Mouse (Mus musculus) adrenal gland, adult 10 weeks (tissue): Measurements from ENCODE around the gene Shmt1. TPM values are rescaled to one million over a fixed set of nuclear protein-coding genes. Genes with fewer than 3 reads are reported as not detected.

Experiments used
- polyA plus RNA-seq: library from polyadenylated mRNA; stranded (reverse); fragments of 350-450 nt; fragmentation: Illumina TruSeq; extraction: RNeasy Lipid Tissue Mini Kit (QIAGEN cat#74804); gene quantifications from one replicate; pipeline ENCODE4 v1.2.3, GENCODE M21; 2014; ENCODE audit warnings: low read depth, low replicate concordance

The Shmt1 gene
- 40.2 TPM for polyA plus RNA-seq

GRCm38 (mm10) chr11:60811618-60812017 lies at the start of gene Shmt1:
TSS of gene Shmt1 (minus strand) at chr11:60811718.

DNA sequence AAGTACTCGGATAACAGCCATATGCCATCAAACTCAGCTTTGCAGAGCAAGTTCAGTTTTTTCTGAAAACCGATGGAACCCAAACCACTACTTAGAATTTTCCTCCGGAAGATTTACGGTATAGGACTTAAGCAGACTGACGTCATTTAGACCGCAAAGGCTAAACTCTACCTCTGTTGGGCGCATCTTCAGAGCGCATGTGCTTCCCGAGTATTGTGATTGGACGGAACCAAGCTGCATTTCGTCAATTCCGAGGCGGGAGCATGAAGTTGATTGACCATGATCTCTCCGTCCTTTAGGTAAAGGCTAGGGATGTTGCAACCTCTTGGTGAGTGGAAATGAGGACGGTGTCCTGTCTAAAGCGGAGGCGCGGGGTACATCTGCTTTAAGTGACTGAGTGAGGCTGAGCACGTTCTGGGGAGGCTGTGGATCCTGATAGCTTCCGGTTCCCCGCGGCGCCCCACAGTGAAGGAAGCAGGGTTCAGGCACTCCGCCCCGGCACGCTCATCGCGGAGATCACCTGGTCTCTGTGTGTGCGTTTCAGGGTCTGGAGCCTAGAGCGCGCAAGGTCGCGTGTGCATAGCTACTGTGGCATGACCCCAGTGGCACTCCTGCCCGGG lies 19.0 kb upstream of the Shmt1 start, which contains the start of gene Dhrs7b:
TSS of gene Dhrs7b (plus strand) at position 199 of the 620 bp plus-strand sequence.

GRCm38 (mm10) chr11:60776829-60777740 lies 34.4 kb downstream of the Shmt1 start, which contains the start of the genes Top3a and Smcr8:
TSS of gene Top3a (minus strand) at chr11:60777365.
TSS of gene Smcr8 (plus strand) at chr11:60777524.

Other genes with a start within 250 kb of the Shmt1 start
- gene Llgl1, start 112.0 kb downstream of the Shmt1 start, polyA plus RNA-seq = 0.52 TPM
- gene Flii, start 84.5 kb downstream of the Shmt1 start, polyA plus RNA-seq = 8.9 TPM
- gene Mief2, start 83.3 kb downstream of the Shmt1 start, polyA plus RNA-seq = 0.87 TPM
- gene Top3a, start 34.4 kb downstream of the Shmt1 start, polyA plus RNA-seq = 4.9 TPM
- 14.1 TPM for gene Smcr8, start 34.2 kb downstream of the Shmt1 start, polyA plus RNA-seq
- gene Dhrs7b, start 18.9 kb upstream of the Shmt1 start, polyA plus RNA-seq = 5.1 TPM
- gene Tmem11, start 67.6 kb upstream of the Shmt1 start, polyA plus RNA-seq = 16.0 TPM
- gene Natd1, start 103.0 kb upstream of the Shmt1 start, polyA plus RNA-seq = 2.3 TPM
- 18.3 TPM for gene Map2k3, start 120.3 kb upstream of the Shmt1 start, polyA plus RNA-seq
- gene Kcnj12, start 210.8 kb upstream of the Shmt1 start, polyA plus RNA-seq = 0.41 TPM